ENCODE assay signal across 31 mouse cellular contexts in genomic region chr11:4606541-4606940, GRCm38 (mm10). TPM values are rescaled to one million over a fixed set of nuclear protein-coding genes. Genes with fewer than 3 reads are reported as not detected.
DNase-seq lines count a peak whose midpoint lies in the region; ATAC-seq and TF ChIP-seq lines count a peak whose summit lies in the region.
"Had no signal": no experiment of that assay in that cellular context is flagged by ENCODE, and none has a peak within 500 bp of the region (broad histone marks: within the 10 kb centered on the region; RNA-seq: fewer than 3 reads in every experiment).

No protein-coding gene starts in this region.

- TF ChIP-seq EP300 in lung, postnatal 0 days (IDR thresholded peaks at IDR 0.05): no peak

- H3K9me3 ChIP-seq in lung, postnatal 0 days (ENCODE audit: low read length): no peaks in the 10 kb centered on the region
- no peaks in the 10 kb centered on the region for H3K9me3 ChIP-seq in heart, embryonic 16.5 days (replicated peaks; ENCODE audit: control insufficient read depth, low read length)
- H3K9me3 ChIP-seq: embryonic facial prominence, embryonic 10.5 days; forebrain, embryonic 13.5 days; limb, embryonic 15.5 days; neural tube, embryonic 15.5 days had no signal

- H3K4me3 ChIP-seq in lung, postnatal 0 days (ENCODE audit: low read depth, low read length): no peak overlapping the region
- H3K4me3 ChIP-seq in embryonic fibroblast, embryonic 13.5 days (ENCODE audit: insufficient read depth, low read length): no peak overlapping the region
- no peak overlapping the region for H3K4me3 ChIP-seq in heart, embryonic 16.5 days (ENCODE audit: low read length)
- H3K4me3 ChIP-seq: embryonic facial prominence, embryonic 10.5 days; forebrain, embryonic 13.5 days; limb, embryonic 15.5 days; neural tube, embryonic 15.5 days had no signal

- H3K36me3 ChIP-seq in lung, postnatal 0 days (ENCODE audit: insufficient read depth, low read length): no peaks in the 10 kb centered on the region
- H3K36me3 ChIP-seq in heart, embryonic 16.5 days (ENCODE audit: control insufficient read depth, insufficient read depth): no peaks in the 10 kb centered on the region
- H3K36me3 ChIP-seq: embryonic facial prominence, embryonic 10.5 days; limb, embryonic 15.5 days; neural tube, embryonic 15.5 days had no signal

- H3K4me1 ChIP-seq in lung, postnatal 0 days (ENCODE audit: insufficient read depth, low read depth, low read length): no peaks in the 10 kb centered on the region
- peaks cover 8% of the 10 kb centered on the region for H3K4me1 ChIP-seq in embryonic fibroblast, embryonic 13.5 days (ENCODE audit: control insufficient read depth, insufficient read depth, low read length)
- peaks cover 33% of the 10 kb centered on the region for H3K4me1 ChIP-seq in heart, embryonic 16.5 days (ENCODE audit: control insufficient read depth, insufficient read depth, low read length)

- no peak for DNase-seq in lung, postnatal 0 days (ENCODE audit: low spot score)
- DNase-seq in lung, postnatal 36 days: no peak
- DNase-seq in ovary, adult 18-20 months (ENCODE audit: low spot score): no peak
- no peak for DNase-seq in urinary bladder, postnatal 36 days (ENCODE audit: low spot score in 2 of 2)
- DNase-seq: cerebellum, adult 2 months; gastrocnemius, postnatal 14 days; lung, postnatal 10 days; midbrain, embryonic 14.5 days; right cerebral cortex, postnatal 25 days; thymus, adult 18-20 months; thymus, postnatal 4 days had no signal

- peak; percentile 26 for ATAC-seq in lung, postnatal 0 days
- ATAC-seq in heart, embryonic 16.5 days (replicated peaks; ENCODE audit: extremely low read depth, insufficient read depth, low FRiP score): peak; percentile 65
- ATAC-seq in megakaryocyte-erythroid progenitor cell, adult 5-6 weeks (replicated peaks; ENCODE audit: low FRiP score, low TSS enrichment, poor library complexity, severe bottlenecking): no peak
- ATAC-seq: CD4-positive, CD25-positive, alpha-beta regulatory T cell, adult 4 months; forebrain, embryonic 13.5 days; hindbrain, embryonic 16.5 days; intestine, postnatal 0 days had no signal

- TF ChIP-seq CTCF in lung, postnatal 0 days (IDR thresholded peaks at IDR 0.05): no peak
- TF ChIP-seq CTCF in embryonic fibroblast, embryonic 13.5 days (IDR thresholded peaks at IDR 0.05; ENCODE audit: borderline replicate concordance, insufficient read depth, low read length): no peak

- TF ChIP-seq POLR2A in embryonic fibroblast, embryonic 13.5 days (IDR thresholded peaks at IDR 0.05; ENCODE audit: low read depth, low read length): no peak

- WGBS in lung, postnatal 0 days: 59% methylated on average over 1 of the region's 1 CpGs
- WGBS in heart, embryonic 16.5 days: 44% methylated on average over 1 of the region's 1 CpGs

- no peak overlapping the region for H3K27ac ChIP-seq in lung, postnatal 0 days (ENCODE audit: low read length)
- H3K27ac ChIP-seq in embryonic fibroblast, embryonic 13.5 days (ENCODE audit: insufficient read depth, low read length): peak overlapping the region; percentile 90
- peak overlapping the region; percentile 87 for H3K27ac ChIP-seq in heart, embryonic 16.5 days (ENCODE audit: low read length)
- H3K27ac ChIP-seq: embryonic facial prominence, embryonic 10.5 days; forebrain, embryonic 13.5 days; kidney, postnatal 0 days; limb, embryonic 15.5 days; neural tube, embryonic 15.5 days had no signal

- no peaks in the 10 kb centered on the region for H3K27me3 ChIP-seq in lung, postnatal 0 days (replicated peaks; ENCODE audit: insufficient read depth, low read length)
- no peaks in the 10 kb centered on the region for H3K27me3 ChIP-seq in heart, embryonic 16.5 days (ENCODE audit: control insufficient read depth, insufficient read depth, low read length)
- H3K27me3 ChIP-seq: forebrain, embryonic 13.5 days; limb, embryonic 15.5 days; neural tube, embryonic 15.5 days had no signal

- no peak overlapping the region for H3K4me2 ChIP-seq in lung, postnatal 0 days (replicated peaks; ENCODE audit: low read depth, low read length)
- no peak overlapping the region for H3K4me2 ChIP-seq in heart, embryonic 16.5 days (ENCODE audit: low read depth, low read length)
- H3K4me2 ChIP-seq: forebrain, embryonic 13.5 days; limb, embryonic 15.5 days; neural tube, embryonic 15.5 days had no signal

- H3K9ac ChIP-seq in lung, postnatal 0 days (replicated peaks; ENCODE audit: low read depth): no peak overlapping the region
- peak overlapping the region; percentile 21; the same call in 1 of the 2 replicates for H3K9ac ChIP-seq in heart, embryonic 16.5 days (ENCODE audit: low read length)
- H3K9ac ChIP-seq: forebrain, embryonic 13.5 days; limb, embryonic 15.5 days; neural tube, embryonic 15.5 days had no signal

RNA-seq across cellular contexts. Expression of gene Mtmr3, which starts 11.9 kb away (rescaled TPM):
- 22.0 and 24.6 TPM in 2 replicates for polyA plus RNA-seq in lung, postnatal 0 days (2015; fragmentation: Nextera tagmentation; extraction: Ambion mirVana)
- 29.7 and 37.8 TPM in 2 replicates for polyA plus RNA-seq in embryonic fibroblast, embryonic 13.5 days (2011; ENCODE audit: insufficient read length, low read depth, missing spikeins)
- polyA plus RNA-seq in heart, embryonic 16.5 days (2015; fragmentation: Nextera tagmentation; extraction: Ambion mirVana): 21.2 and 24.3 TPM in 2 replicates
- 34.7 and 43.1 TPM in 2 replicates for total RNA-seq in megakaryocyte-erythroid progenitor cell, adult 5-6 weeks (2014; fragmentation: Nextera tagmentation)
- 29.1 and 41.1 TPM in 2 replicates for total RNA-seq in megakaryocyte-erythroid progenitor cell, adult 5-6 weeks (2017)

RNA-seq across cellular contexts. Expression of gene Gm11032, which starts 13.3 kb away (rescaled TPM):
- polyA plus RNA-seq in lung, postnatal 0 days (2015; fragmentation: Nextera tagmentation; extraction: Ambion mirVana): not detected in 2 replicates
- polyA plus RNA-seq in embryonic fibroblast, embryonic 13.5 days (2011; ENCODE audit: insufficient read length, low read depth, missing spikeins): not detected in 2 replicates
- polyA plus RNA-seq in heart, embryonic 16.5 days (2015; fragmentation: Nextera tagmentation; extraction: Ambion mirVana): not detected in 2 replicates
- not detected in 2 replicates for total RNA-seq in megakaryocyte-erythroid progenitor cell, adult 5-6 weeks (2014; fragmentation: Nextera tagmentation)
- not detected in 2 replicates for total RNA-seq in megakaryocyte-erythroid progenitor cell, adult 5-6 weeks (2017)
- total RNA-seq: adrenal gland, postnatal 4 days; common myeloid progenitor, adult 5-6 weeks; ES-E14; gastrocnemius, postnatal 14 days; hematopoietic stem cell, adult 5-6 weeks; left cerebral cortex, postnatal 25 days; megakaryocyte, adult 5-6 weeks had no signal
- polyA plus RNA-seq: CD4-positive, CD25-positive, alpha-beta regulatory T cell, adult 4 months; cerebellum, adult 2 months; embryonic facial prominence, embryonic 10.5 days; forebrain, embryonic 13.5 days; hindbrain, embryonic 16.5 days; intestine, postnatal 0 days; kidney, postnatal 0 days; limb, embryonic 15.5 days; liver, embryonic 16.5 days; midbrain, embryonic 14.5 days; neural tube, embryonic 15.5 days; spleen, adult 2 months; stomach, embryonic 14.5 days had no signal

RNA-seq across cellular contexts. Expression of gene Ascc2, which starts 31.0 kb away (rescaled TPM):
- polyA plus RNA-seq in lung, postnatal 0 days (2015; fragmentation: Nextera tagmentation; extraction: Ambion mirVana): 21.7 and 25.3 TPM in 2 replicates
- polyA plus RNA-seq in embryonic fibroblast, embryonic 13.5 days (2011; ENCODE audit: insufficient read length, low read depth, missing spikeins): 34.3 and 39.0 TPM in 2 replicates
- polyA plus RNA-seq in heart, embryonic 16.5 days (2015; fragmentation: Nextera tagmentation; extraction: Ambion mirVana): 21.1 and 22.0 TPM in 2 replicates
- total RNA-seq in megakaryocyte-erythroid progenitor cell, adult 5-6 weeks (2014; fragmentation: Nextera tagmentation): 29.8 and 44.7 TPM in 2 replicates
- 20.7 and 22.6 TPM in 2 replicates for total RNA-seq in megakaryocyte-erythroid progenitor cell, adult 5-6 weeks (2017)
